Mouse (Mus musculus) MEL (cell line): Measurements from ENCODE around the gene Fbh1. TPM values are rescaled to one million over a fixed set of nuclear protein-coding genes. Genes with fewer than 3 reads are reported as not detected.

Experiments
- DNase-seq: peaks from one replicate; pipeline ENCODE4 v3.0.0; 2011; ENCODE audit warnings: low read depth, low spot score
- H3K27ac ChIP-seq: 2 replicates; pipeline ENCODE4 v1.5.1; 2012; ENCODE audit warnings: low read depth, mild to moderate bottlenecking, control low read depth, low read length, moderate library complexity; ENCODE audit not compliant: control insufficient read depth
- H3K27me3 ChIP-seq, 2 experiments: fragments of 150-350 bp in 1 of 2; sonication (generic) in 1 of 2; 2 replicates each; pipeline ENCODE4 v1.6.1; 2012; ENCODE audit warnings: low read length in 2 of 2, mild to moderate bottlenecking in 2 of 2, improper control_type of control experiment in 1 of 2, moderate library complexity in 1 of 2; ENCODE audit not compliant: insufficient read depth in 2 of 2, control insufficient read depth in 1 of 2
- H3K36me3 ChIP-seq, 2 experiments: 2 replicates each; pipeline ENCODE4 v1.6.1; 2012 to 2014; ENCODE audit warnings: low read length in 2 of 2, improper control_type of control experiment in 1 of 2, inconsistent platforms in 1 of 2, mild to moderate bottlenecking in 1 of 2; ENCODE audit not compliant: insufficient read depth in 2 of 2, control insufficient read depth in 1 of 2
- H3K4me1 ChIP-seq, 2 experiments: fragments of 150-350 bp in 1 of 2; sonication (generic) in 1 of 2; 2 replicates each; pipeline ENCODE4 v1.6.1; 2012; ENCODE audit warnings: low read length in 2 of 2, improper control_type of control experiment in 1 of 2, mild to moderate bottlenecking in 1 of 2; ENCODE audit not compliant: insufficient read depth in 2 of 2, control insufficient read depth in 1 of 2
- H3K4me3 ChIP-seq, 2 experiments: fragments of 150-350 bp in 1 of 2; sonication (generic) in 1 of 2; 2 replicates each; pipeline ENCODE4 v1.5.1; 2012; ENCODE audit warnings: low read depth in 2 of 2, low read length in 2 of 2, mild to moderate bottlenecking in 2 of 2, moderate library complexity in 2 of 2, control low read depth in 1 of 2, improper control_type of control experiment in 1 of 2; ENCODE audit not compliant: control insufficient read depth in 1 of 2, insufficient read depth in 1 of 2
- H3K79me2 ChIP-seq: 2 replicates; pipeline ENCODE4 v1.6.1; 2012; ENCODE audit warnings: mild to moderate bottlenecking, low read length, moderate library complexity; ENCODE audit not compliant: control insufficient read depth, poor library complexity, insufficient read depth
- H3K9ac ChIP-seq: 2 replicates; pipeline ENCODE4 v1.6.1; 2012; ENCODE audit warnings: low read depth, mild to moderate bottlenecking, control low read depth, low read length, moderate library complexity; ENCODE audit not compliant: control insufficient read depth, poor library complexity, severe bottlenecking
- H3K9me3 ChIP-seq: fragments of 150-350 bp; sonication (generic); replicated peaks from 2 replicates; pipeline ENCODE4 v1.6.1; 2012; ENCODE audit warnings: mild to moderate bottlenecking, low read length, improper control_type of control experiment, moderate library complexity; ENCODE audit not compliant: insufficient read depth
- CTCF ChIP-seq, 3 experiments: IDR thresholded peaks in 2 of 3; conservative IDR thresholded peaks in 1 of 3; 2 replicates each; pipeline ENCODE4 v1.5.1; 2011 to 2012; ENCODE audit warnings: low read length in 3 of 3, low read depth in 2 of 3, mild to moderate bottlenecking in 2 of 3, improper control_type of control experiment in 1 of 3, inconsistent platforms in 1 of 3, mixed read lengths in 1 of 3, moderate library complexity in 1 of 3; ENCODE audit not compliant: control insufficient read depth in 1 of 3, insufficient read depth in 1 of 3, poor library complexity in 1 of 3, severe bottlenecking in 1 of 3
- E2F4 ChIP-seq: IDR thresholded peaks from 2 replicates; pipeline ENCODE4 v1.6.1; 2011; ENCODE audit warnings: low read depth, low read length, improper control_type of control experiment, borderline replicate concordance
- ELF1 ChIP-seq: IDR thresholded peaks from 2 replicates; pipeline ENCODE4 v1.6.1; 2014; ENCODE audit warnings: low read depth, mild to moderate bottlenecking, inconsistent platforms, low read length, improper control_type of control experiment, moderate library complexity
- GABPA ChIP-seq: IDR thresholded peaks from 2 replicates; pipeline ENCODE4 v1.6.1; 2012; ENCODE audit warnings: low read depth, mild to moderate bottlenecking, inconsistent platforms, low read length, improper control_type of control experiment, moderate library complexity
- GATA1 ChIP-seq: IDR thresholded peaks from 2 replicates; pipeline ENCODE4 v1.6.1; 2011; ENCODE audit warnings: low read depth, low read length, improper control_type of control experiment
- JUND ChIP-seq: IDR thresholded peaks from 2 replicates; pipeline ENCODE4 v1.6.1; 2011; ENCODE audit warnings: low read depth, mild to moderate bottlenecking, improper control_type of control experiment, low read length
- KAT2A ChIP-seq: conservative IDR thresholded peaks from 2 replicates; pipeline ENCODE4 v1.6.1; 2012; ENCODE audit warnings: low read depth, low read length, improper control_type of control experiment, inconsistent platforms
- MAX ChIP-seq: IDR thresholded peaks from 2 replicates; pipeline ENCODE4 v1.6.1; 2011; ENCODE audit warnings: low read length, improper control_type of control experiment
- MEF2A ChIP-seq: IDR thresholded peaks from 2 replicates; pipeline ENCODE4 v1.6.1; 2014; ENCODE audit warnings: low read depth, mild to moderate bottlenecking, inconsistent platforms, low read length, improper control_type of control experiment; ENCODE audit not compliant: poor library complexity, insufficient replicate concordance, severe bottlenecking; ENCODE audit errors: extremely low read depth
- MXI1 ChIP-seq: IDR thresholded peaks from 2 replicates; pipeline ENCODE4 v1.6.1; 2011; ENCODE audit warnings: mild to moderate bottlenecking, low read depth, low read length, improper control_type of control experiment
- MYB ChIP-seq: IDR thresholded peaks from 2 replicates; pipeline ENCODE4 v1.6.1; 2011; ENCODE audit warnings: mild to moderate bottlenecking, low read depth, low read length, improper control_type of control experiment
- NRF1 ChIP-seq: IDR thresholded peaks from 2 replicates; pipeline ENCODE4 v1.6.1; 2014; ENCODE audit warnings: low read depth, mild to moderate bottlenecking, inconsistent platforms, low read length, improper control_type of control experiment, moderate library complexity; ENCODE audit not compliant: poor library complexity, insufficient read depth, severe bottlenecking
- POLR2AphosphoS5 ChIP-seq: IDR thresholded peaks from 2 replicates; pipeline ENCODE4 v1.6.1; 2012; ENCODE audit warnings: low read depth, borderline replicate concordance, mild to moderate bottlenecking, inconsistent platforms, low read length, moderate library complexity, mixed read lengths
- RAD21 ChIP-seq: IDR thresholded peaks from 2 replicates; pipeline ENCODE4 v1.6.1; 2011; ENCODE audit warnings: mild to moderate bottlenecking, low read depth, low read length, improper control_type of control experiment
- SIN3A ChIP-seq: IDR thresholded peaks from 2 replicates; pipeline ENCODE4 v1.6.1; 2012; ENCODE audit warnings: low read length, improper control_type of control experiment, inconsistent platforms
- SMC3 ChIP-seq: IDR thresholded peaks from 2 replicates; pipeline ENCODE4 v1.6.1; 2011; ENCODE audit warnings: low read depth, low read length, improper control_type of control experiment
- TBP ChIP-seq: IDR thresholded peaks from 2 replicates; pipeline ENCODE4 v1.8.0; 2011; ENCODE audit warnings: low read depth, low read length, improper control_type of control experiment
- USF1 ChIP-seq: IDR thresholded peaks from 2 replicates; pipeline ENCODE4 v1.6.1; 2014; ENCODE audit warnings: low read depth, mild to moderate bottlenecking, inconsistent platforms, low read length, improper control_type of control experiment, moderate library complexity
- USF2 ChIP-seq, 2 experiments: IDR thresholded peaks; 2 replicates each; pipeline ENCODE4 v1.6.1; 2011 to 2012; ENCODE audit warnings: improper control_type of control experiment in 2 of 2, low read length in 2 of 2, borderline replicate concordance in 1 of 2, inconsistent platforms in 1 of 2, low read depth in 1 of 2, mild to moderate bottlenecking in 1 of 2; ENCODE audit not compliant: insufficient read depth in 1 of 2
- ZMIZ1 ChIP-seq: IDR thresholded peaks from 2 replicates; pipeline ENCODE4 v1.6.1; 2012; ENCODE audit warnings: low read depth, mild to moderate bottlenecking, inconsistent platforms, low read length, improper control_type of control experiment, moderate library complexity
- polyA plus RNA-seq, 2 experiments: library from polyadenylated mRNA; stranded (reverse) in 1 of 2; unstranded in 1 of 2; fragments of >175 nt in 1 of 2; fragments of >200 nt in 1 of 2; gene quantifications; 2 replicates each; pipeline versions ENCODE4 v1.2.1 to v1.2.4; 2012; ENCODE audit warnings: low replicate concordance in 2 of 2, low read depth in 1 of 2; ENCODE audit not compliant: insufficient read length in 2 of 2, insufficient read depth in 1 of 2, missing spikeins in 1 of 2
- total RNA-seq: library from RNA; depleted of rRNA; stranded (reverse); fragments of 300-350 nt; gene quantifications from 2 replicates; pipeline ENCODE4 v1.2.3, GENCODE M21; 2012

Gene Fbh1
- total and polyA plus RNA-seq, 3 experiments, result 34.9 to 44.9 TPM; not detected in 1

DNA sequence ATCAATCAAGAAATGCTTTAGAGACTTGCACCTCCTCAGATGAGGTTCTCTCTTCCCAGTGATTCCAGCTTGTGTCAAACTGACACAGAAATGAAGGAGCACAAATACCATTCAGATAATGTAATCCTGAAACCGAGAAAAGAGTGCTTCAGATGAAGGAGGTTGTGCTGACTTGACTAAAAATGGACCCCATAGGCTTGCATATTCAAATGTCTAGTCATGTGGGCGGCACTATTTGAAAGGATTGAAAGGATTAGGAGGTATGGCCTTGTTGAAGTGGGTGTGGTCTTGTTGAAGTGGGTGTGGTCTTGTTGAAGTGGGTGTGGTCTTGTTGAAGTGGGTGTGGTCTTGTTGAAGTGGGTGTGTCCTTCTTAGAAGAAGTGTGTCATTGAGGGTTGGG is 77.5 kb downstream of the Fbh1 start:
- no peak overlapping the region for H3K9ac ChIP-seq
- TF ChIP-seq ELF1 (no peak), E2F4 (no peak), GATA1 (no peak), USF1 (no peak), TBP (no peak), MXI1 (no peak)
- TF ChIP-seq, all 39 proteins: peak for 0
- H3K4me1 ChIP-seq, result no peaks in the 10 kb centered on the region
- H3K27ac ChIP-seq, result no peak overlapping the region
- H3K79me2 ChIP-seq, result no peaks in the 10 kb centered on the region
- H3K9me3 ChIP-seq, result no peaks in the 10 kb centered on the region
- no peaks in the 10 kb centered on the region for H3K36me3 ChIP-seq
- H3K27me3 ChIP-seq, result peaks cover 0 to 5% of the 10 kb centered on the region in 2 experiments
- DNase-seq, result no peak
- no peak overlapping the region for H3K4me3 ChIP-seq

DNA sequence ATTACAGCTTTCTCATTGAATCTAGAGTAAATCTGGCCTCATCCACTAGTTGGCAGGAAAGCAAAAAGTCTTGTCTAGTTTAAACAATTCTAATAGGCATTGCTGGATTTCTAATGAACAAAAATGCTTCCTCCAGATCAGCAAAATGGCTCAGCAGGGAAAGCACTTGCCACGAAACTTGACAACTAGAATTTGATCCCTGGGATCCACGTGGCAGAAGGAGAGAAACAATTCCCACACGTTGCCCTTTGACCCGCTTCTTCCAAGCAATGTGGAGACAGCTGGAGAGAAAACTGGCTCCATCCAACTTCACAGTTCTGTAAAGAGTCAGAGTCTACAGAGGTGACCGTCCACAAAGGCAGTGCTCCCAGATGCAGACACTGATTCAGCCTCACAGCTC is 78.4 kb downstream of the Fbh1 start:
- no peak for DNase-seq
- peaks cover 0 to 7% of the 10 kb centered on the region in 2 experiments; a peak in 3 of 4 replicates for H3K27me3 ChIP-seq
- H3K36me3 ChIP-seq, result no peaks in the 10 kb centered on the region
- no peak overlapping the region for H3K4me3 ChIP-seq
- H3K9ac ChIP-seq, result no peak overlapping the region
- no peaks in the 10 kb centered on the region for H3K9me3 ChIP-seq
- no peak overlapping the region for H3K27ac ChIP-seq
- no peak for TF ChIP-seq SIN3A
- no peak for TF ChIP-seq GABPA
- TF ChIP-seq E2F4, result no peak
- no peak for TF ChIP-seq CTCF (IDR thresholded peaks at IDR 0.05 in 2 of 3, conservative IDR thresholded peaks at IDR 0.05 in 1 of 3; ENCODE audit: control insufficient read depth in 1 of 3, insufficient read depth in 1 of 3, low read depth in 2 of 3, low read length in 3 of 3, poor library complexity in 1 of 3, severe bottlenecking in 1 of 3)
- no peak for TF ChIP-seq NRF1
- no peak for TF ChIP-seq MAX
- TF ChIP-seq ZMIZ1, result no peak
- no peak for TF ChIP-seq USF2 (IDR thresholded peaks at IDR 0.05; ENCODE audit: borderline replicate concordance in 1 of 2, insufficient read depth in 1 of 2, low read depth in 1 of 2, low read length in 2 of 2)
- no peak for TF ChIP-seq RAD21
- no peak for TF ChIP-seq POLR2AphosphoS5
- TF ChIP-seq MEF2A, result no peak
- TF ChIP-seq KAT2A, result no peak
- no peak for TF ChIP-seq JUND
- TF ChIP-seq SMC3, result no peak
- no peak for TF ChIP-seq MYB
- no peak for TF ChIP-seq TBP
- TF ChIP-seq, all 39 proteins: peak for 0
- Histone ChIP-seq H3K4me1 (no peaks in the 10 kb centered on the region), H3K79me2 (no peaks in the 10 kb centered on the region)
